Mouse (Mus musculus) retina, adult 2 months (tissue): Measurements from ENCODE around the gene Tspo.
A peak's percentile ranks its signal among the peaks of the same experiment; 100 is the strongest.

Source experiments
- DNase-seq: peaks from one replicate; pipeline ENCODE4 v3.0.0-alpha.2; 2012; ENCODE audit warnings: low read depth, low spot score

The Tspo gene

DNA sequence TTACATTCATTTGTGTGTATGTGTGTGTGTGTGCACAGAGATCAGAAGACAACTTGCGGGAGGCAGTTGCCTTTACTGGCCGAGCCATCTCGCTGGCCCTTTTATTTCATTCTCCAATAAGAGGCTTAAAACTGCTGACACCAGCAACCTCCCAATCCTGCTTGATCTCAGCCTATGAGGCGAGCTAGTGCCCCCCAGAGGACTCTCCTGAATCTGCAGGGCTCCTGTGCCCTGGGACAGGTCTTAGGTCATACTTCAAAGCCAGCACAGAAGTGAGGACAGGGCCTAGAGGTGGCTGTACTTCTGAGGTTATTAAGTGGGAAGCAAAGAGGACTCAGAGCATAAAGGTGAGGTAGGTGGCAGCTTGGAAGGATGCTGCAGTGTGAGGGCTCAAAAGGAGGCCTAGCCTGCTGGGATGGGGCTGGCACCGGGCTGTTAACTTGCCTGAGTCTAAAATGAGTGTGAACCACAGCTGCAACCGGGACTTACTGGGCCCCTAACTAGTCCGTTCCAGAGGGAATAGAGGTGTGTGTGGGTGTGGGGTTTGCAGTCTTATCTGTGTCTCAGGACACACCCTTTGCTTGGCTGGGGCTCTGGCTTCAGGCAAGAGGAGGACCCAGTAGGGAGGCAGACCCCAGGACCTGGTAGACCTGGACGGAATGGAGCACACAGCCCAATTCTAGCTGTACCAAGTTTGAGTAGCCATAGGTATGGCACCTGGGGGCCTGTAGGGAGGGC is 20.2 kb downstream of the Tspo start:
- DNase-seq = no peak

DNA sequence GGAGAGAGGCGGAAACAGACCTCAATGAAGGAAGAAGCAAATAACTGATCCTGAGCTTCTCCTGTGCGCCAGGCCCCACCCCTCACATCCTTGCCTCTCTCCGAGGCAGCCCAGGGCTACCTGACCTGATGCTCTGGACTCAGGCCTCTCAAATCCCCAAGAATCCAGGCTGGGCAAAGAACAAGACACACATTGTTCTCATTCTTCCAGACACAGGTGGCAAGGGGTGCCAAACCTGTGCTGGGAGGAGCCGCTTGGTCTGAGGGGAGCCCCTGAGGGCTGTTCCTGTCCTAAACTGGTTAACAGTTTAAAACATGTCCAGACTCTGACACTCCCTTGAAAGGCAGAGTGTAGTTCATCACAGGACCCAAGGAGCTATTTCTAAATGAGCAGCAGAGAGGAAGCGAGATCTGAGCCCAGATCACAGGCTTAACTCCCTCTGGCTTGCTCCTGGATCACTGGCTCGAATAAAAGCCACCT is 21.4 kb downstream of the Tspo start:
- DNase-seq = no peak

DNA sequence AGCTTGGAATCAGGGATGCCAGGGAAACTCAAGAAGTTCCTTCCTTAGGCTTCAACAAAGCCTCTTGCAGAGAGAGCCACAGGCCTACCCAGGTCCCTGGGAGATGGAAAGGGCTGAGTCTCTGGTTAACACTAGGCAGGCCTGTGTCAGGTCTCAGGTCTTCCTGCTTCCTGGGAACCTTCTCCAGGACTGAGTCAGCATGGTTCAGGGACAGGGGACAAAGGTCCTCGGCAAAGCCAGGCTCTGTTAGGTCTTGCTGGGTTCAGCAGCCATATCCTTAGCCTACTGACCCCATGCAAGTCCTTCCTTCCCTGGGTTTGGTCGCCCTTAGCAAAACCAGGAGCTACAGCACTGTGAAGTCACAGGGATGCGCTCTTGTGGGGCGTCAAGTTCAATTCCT is 27.4 kb downstream of the Tspo start:
- no peak for DNase-seq

DNA sequence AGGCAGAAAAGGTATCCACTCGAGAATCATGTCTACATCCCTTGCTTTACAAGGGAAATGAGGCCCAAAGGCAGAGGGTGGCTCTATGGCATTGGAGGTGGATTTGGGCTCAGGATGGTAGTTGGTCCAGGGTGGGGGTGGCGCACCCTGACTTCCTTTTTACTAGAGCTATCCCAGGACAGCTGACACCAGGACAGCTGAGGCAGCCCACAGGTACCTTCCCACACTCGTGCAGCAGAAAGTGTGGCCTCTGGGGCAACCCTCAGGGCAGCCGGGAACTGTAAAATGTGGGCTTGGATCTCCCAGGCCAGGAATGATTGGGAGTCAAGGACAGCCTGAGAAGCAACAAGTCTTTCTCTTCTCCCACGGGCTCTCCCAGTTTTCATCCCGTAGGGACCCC is 28.4 kb downstream of the Tspo start:
- DNase-seq = no peak

DNA sequence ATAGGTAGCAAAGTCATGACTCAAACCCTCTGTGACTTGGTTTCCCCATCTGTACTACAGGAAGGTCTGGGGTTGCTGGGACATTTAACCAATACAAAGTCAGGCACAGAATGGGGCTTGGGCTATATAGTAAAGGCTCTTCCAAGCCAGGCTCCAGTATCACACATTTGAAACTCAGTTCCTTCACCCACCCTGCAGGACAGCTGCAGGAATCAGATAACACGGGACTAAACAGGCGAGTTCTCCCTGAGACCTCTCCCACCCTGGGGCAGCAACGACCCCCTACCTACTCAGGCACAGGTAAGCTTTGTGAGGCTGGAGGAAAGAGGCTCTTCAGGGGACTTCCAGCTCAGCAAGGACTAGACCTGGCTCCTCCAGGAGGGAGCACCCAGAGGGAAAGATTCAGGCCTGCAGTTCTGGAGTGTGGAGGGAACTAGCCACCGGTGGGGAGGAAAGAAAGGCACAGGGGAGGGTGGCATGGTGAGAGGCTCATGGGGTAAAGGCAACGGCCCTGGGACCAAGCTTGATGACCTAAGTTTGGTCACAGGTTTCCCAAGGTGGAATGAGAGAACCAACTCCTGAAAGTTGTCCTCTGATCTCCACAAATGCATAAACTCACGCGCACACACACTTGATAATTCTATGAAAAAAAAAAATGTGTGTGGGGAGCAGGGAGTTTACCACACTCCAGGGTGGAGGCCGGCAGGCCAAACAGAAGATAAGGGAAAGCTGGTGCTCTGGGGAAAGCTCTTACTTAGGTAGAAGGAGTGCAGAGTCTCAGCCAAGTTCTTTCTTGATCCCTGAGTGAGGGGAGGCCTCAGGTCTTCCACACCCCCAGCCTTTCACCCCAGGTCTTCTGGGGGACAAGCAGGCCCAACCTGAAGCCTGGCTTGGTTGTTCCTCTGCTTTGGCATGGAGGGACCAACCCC is 29.1 kb downstream of the Tspo start:
- DNase-seq = no peak

DNA sequence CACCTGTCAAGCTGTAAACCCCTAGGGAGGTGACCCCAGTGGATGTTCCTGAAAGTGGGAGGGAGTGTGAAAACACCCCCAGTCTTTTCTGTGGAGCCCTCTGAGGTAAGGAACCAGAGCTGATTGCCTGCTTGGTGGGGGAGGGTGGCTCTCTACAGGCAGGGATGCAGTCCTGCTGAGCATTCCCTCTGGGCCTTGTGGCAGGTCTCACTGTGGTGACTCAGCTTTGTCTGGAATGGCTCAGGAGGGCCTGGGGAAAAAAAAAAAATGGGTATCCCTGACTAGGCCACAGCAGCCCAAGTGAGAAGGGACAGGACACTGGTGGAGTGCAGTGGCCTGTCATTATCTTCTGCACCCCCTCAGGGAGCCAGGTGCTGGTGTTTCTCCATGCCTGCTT is 29.8 kb downstream of the Tspo start:
- no peak for DNase-seq

DNA sequence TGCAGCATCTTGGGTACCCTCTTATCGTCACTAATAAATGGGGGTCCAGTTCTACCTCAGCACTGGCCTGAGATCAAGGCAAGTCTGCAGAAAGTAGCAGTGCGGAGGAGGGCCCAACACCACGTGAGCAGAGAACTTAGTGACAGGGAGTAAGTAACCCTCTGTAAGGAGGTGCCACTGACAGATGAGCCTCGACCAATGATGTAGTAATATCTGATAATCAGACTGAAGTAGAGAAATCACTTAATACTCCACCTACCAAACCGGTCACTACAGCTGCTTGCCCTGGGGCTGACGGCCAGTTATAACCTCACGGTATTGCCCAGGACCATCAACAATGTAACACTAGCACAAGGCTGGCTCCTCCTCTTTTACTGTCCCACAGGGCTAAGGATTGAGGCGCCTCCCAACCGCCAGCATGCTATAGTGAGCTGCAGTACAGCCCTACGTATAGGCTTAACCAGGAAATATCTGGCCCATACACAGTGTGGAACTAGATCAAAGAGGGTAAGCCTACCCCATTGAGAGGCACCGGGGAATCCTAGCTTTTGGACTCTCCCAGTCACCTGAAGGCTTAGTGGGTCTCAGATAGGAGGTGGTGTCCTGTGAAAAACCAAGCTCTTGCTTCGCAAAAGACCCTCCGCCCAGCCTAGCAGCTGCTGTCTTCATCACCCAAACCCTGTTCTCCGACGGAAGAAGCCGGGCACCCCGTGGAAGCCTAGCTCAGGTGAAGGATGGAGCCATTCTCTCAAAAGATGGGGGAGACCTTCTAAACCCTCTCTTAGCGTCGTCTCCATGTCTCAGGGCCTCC is 30.5 kb downstream of the Tspo start:
- no peak for DNase-seq

DNA sequence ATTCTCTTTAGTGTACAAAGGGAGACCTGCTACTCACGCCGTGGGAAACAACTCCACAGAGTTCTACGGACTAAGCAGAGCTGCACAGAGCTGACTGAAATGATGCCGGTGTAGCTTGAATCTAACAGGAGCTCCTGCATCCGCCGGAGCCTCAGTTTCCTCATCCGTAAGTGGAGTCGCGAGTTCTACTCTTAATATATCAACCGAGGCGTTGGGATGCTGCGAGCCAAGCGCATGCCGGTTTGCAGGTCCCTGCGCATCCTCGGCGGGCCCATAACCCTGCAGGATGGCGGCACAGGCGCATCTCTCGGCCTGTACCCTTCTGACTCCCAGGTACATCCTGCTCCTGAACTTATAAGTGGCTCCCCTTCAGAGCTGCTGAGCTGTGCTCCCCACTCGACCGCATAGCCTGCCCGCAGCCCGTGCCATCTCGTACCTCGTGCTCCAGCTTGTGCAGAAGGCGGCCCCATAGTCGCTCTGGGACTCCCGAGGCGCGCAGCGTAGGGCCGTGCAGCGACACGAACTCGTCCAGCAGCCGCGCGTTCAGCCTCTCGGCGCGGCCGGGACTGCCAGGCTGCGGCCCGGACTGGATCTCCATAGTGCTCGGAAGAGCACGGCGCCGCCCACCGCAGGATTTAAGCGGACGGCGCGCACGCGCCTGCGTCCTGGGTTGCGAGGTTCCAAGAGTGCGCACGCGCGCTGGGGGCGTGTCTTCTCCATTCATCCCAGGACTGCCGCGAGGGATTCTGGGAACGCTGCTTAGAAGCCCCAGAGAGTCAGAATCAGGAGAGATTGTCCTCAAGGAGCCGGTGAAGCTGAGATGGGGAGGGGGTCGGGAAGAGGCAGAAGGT is 31.3 kb downstream of the Tspo start, which contains the start of gene Ttll12:
Gene Ttll12 (minus strand): TSS at position 645 of the 851 bp plus-strand sequence.
- DNase-seq = peak; percentile 92

DNA sequence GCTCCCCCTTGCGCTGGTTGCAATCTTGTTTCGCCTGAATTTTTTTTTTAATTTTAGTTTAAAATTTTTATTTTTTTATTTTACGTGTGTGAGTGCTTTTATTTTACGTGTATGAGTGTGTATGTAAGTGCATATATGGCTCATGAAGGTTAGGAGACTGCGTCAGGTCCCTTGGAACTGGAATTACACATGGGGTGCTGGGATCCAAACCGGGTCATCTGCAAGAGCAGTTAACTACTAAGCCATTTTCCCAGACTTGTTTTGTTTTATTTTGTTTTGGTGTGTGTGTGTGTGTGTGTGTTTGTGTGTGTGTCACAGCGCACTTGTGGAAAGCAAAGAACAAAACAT is 31.9 kb downstream of the Tspo start:
- DNase-seq = no peak

DNA sequence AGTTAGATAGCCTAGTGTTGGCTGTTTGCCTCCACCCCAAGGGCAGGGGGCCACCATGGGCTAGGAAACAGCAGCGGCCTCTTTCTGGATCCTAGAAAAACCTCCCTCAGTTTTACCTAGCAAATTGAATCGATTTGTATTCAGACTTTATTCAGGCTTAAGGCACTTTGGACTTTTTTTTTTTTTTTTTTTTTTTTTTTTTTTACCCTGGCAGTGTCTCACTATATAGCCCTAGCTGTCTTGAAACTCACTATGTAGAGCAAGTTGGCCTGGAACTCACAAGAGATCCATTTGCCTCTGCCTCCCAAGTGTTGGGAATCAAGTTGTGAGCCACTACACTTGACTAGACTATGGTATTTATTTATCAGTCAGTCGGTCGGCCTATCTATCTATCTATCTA is 33.4 kb downstream of the Tspo start:
- no peak for DNase-seq

DNA sequence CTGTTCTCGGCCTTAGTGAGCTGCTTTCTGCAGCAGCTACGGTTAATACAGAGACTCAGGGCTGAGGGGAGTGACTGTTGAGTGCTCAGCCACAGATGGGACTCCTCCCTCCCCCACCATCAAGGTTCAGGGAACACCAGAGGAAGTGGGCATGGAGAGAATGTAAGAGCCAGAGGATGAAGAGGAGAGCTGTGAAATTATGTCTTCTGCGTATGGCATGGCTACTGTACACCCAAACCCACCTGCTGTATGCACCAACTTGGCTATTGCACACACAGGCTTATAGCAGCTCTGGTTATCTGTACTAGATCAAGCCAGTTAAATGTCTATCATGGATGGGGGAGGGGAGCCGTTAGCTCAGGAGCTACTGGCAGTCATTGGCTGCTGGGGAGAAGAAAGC is 37.8 kb downstream of the Tspo start:
- DNase-seq = no peak

DNA sequence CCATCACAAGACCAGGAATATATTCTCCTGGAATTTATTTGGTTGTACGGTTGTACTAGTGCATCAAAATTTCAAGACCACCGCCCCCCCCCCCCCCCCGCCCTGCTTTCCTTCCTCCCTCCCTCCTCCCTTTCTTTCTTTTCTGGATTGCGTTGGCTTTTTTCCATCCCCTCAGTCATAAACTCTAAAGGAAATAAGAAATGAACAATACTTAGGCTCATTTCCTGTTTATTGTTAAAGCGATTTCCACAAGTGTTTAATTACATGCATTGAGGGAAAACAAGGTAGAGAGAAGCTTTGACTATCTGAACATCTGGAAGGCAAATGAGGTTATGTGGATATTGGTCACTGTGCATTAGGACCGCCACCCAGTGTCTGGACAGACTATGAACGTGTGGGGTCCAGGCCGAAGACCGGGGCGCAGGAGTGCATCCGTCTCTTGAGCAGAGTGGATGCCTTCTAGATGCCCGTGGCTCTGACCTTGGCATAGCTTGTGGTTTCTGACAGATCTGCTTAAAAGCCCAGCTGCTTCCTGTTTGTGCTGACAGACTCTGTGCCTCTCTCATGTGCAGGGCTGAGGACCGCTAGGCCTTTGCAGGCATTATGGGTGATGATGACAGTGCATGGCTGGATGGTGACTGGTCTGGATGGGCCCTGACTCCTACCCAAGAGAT is 39.1 kb downstream of the Tspo start:
- DNase-seq = no peak

DNA sequence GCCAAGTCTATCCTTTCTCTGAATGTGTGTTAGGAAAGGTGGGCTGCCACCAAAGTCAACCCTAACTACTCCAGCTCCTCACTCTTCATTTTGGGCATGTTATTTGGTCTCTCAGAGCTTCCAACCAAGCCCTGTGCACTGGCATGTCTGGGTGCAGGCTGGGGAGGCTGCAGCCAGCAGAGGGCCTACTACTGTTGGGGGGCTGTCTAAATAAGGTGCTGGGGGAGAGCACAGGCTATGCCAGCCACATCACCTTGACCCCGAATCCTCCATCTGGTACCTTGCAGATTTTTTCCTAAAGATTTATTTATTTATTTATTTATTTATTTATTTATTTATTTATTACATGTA is 39.6 kb downstream of the Tspo start:
- DNase-seq = no peak

DNA sequence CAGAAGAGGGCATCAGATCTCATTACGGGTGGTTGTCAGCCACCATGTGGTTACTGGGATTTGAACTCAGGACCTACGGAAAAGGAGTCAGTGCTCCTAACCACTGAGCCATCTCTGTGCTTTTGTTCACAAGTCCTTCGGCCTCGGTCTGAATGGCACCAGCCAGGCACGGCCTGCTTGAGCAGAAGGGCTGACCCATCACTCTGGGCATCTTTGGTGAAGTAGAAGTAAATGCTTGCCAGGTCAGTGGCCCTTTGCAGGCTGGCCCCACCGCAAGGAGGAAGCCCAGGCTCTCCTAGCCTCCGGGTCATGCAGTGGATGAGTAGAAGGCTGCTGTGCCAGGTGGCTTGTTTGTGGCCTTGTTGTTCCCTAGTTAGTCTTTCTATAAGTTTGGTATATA is 40.0 kb downstream of the Tspo start:
- no peak for DNase-seq

DNA sequence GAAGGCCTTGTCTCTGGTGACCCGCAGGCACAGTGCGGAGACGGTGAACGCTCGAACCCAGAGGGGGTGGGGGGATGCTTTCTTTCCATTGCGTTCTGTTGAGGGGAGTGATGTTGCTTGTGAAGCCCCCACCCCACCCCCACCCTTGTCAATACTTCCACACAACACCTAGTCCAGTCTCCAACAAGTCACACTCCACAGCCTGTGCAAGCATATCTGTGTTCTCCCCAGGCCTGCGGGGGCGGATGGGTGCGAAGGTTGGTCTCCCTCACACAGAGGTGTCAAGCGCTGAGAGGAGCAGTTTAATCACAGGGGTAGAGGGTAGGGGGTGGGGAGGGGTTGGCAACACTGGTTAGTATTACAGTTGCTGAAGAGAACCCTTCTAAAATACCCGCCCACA is 42.8 kb downstream of the Tspo start:
- DNase-seq = no peak

DNA sequence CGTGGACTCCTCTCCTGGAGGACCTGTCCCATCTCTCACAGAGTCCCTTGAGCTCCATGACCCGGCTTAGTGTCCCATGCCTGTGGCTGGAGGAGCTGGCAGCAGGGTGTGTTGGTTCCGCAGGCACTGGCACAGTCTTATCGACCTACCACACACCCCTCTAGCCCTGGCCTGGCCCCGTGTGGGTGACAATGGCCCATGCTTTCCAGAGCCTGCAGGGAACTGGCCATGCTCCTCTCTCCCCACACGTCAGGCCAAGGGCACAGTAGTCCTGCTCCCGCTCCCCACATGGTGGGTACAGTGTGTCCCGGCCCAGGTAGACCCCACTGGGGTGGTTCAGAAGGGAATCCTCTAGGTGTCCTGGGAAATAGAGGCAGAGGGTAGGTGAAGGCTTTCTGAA is 43.3 kb downstream of the Tspo start:
- no peak for DNase-seq

DNA sequence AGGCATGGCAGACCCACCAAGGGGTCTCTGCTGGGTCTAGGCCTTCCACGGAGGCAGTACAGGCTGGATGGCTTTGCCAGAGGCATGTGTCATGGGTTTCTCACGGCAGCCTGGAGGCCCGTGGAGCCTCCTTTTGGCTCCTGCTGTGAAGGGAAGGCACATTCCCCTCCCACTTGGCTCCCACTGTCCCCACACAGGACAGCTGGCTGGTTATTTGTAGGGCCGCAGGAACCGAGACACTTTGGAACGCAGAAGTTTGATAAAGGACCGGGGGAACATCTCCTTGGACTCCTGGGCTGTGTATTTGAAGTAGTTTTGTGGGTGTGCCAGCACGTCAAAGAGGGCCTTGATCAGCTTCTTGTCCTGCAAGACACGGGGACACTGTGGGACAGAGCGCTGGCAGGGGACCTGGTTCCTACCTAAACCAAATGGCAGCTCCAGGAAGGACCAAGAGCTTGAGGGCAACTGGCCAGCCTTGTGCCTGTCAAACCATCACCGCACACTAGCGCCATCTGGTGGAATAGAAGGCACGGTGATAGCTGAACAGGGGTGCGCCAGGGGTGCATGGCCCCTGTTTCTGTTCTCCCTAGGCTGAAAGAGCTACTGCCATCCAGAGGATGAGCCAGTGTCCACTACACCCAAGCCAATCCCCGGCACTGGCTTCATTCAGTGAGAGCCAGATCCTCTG is 43.9 kb downstream of the Tspo start:
- peak; percentile 40 for DNase-seq

DNA sequence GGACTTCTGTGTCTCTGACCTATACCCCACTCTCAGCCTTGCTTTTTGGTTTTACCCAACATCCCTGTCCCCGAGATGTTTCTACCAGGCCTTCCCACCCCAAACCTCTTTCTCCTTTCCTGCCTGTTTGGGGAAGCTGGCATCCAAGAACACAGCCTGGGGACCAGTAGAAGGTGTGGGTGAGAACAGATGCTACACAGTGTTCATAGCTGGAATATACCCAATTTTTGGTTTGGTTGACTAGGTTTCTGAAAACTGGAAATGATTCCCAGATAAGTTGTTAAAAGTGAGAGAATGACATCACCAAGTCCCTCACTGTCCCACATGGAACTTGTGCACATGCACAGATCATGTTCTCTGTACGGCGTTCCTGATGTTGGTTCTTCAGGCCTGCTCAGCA is 51.9 kb downstream of the Tspo start:
- no peak for DNase-seq
